Mouse (Mus musculus) liver, adult 2 months (tissue): ENCODE data around the gene Enho.

Experiments used
- CTCF ChIP-seq: fragments of 200-500 bp; IDR thresholded peaks from 2 replicates; pipeline ENCODE4 v1.5.1; 2011; ENCODE audit warnings: low read depth, low read length, control low read depth
- POLR2A ChIP-seq: fragments of 200-500 bp; IDR thresholded peaks from 2 replicates; pipeline ENCODE4 v1.6.1; 2011; ENCODE audit warnings: low read length, control low read depth; ENCODE audit not compliant: insufficient read depth; ENCODE audit errors: extremely low read depth

DNA sequence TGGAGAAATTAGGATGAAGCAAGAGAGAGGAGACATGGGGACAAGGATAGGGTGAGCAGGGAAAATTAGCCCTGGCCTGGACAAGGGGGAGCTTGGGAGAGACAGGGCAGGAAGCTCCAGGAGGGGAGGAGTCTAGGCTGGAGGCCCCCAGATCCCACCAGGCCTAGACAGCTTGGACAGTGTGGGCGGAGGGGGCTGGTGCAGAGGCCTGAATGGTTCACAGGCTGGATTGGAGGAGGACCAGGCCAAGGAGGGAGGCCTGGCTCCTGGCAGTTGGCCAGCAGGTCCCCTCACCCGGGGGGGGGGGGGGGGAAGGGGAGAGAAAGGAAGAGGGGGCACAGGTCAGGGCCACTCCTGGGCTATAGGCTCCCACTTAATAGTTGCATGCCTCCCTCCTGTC lies 39.2 kb upstream of the Enho start:
- TF ChIP-seq POLR2A: no peak
- no peak for TF ChIP-seq CTCF
